Mouse (Mus musculus) hindbrain, embryonic 15.5 days (tissue): ENCODE results near the gene Hist1h4h. TPM values are rescaled to one million over a fixed set of nuclear protein-coding genes. Genes with fewer than 3 reads are reported as not detected.
A peak's percentile ranks its signal among the peaks of the same experiment; 100 is the strongest.

Source experiments
- ATAC-seq: fragments of 200-750 bp; cut with Nextera tagmentation; 2 replicates; pipeline ENCODE4 v1.8.0; 2017; ENCODE audit warnings: low read depth, moderate number of reproducible peaks, moderate TSS enrichment; ENCODE audit not compliant: low FRiP score
- H3K27ac ChIP-seq: fragments of 300-500 bp; sonication (generic); replicated peaks from 2 replicates; pipeline ENCODE4 v1.5.1; 2015; ENCODE audit warnings: mild to moderate bottlenecking, inconsistent platforms
- H3K27me3 ChIP-seq: fragments of 300-500 bp; sonication (generic); 2 replicates; pipeline ENCODE4 v1.6.1; 2015; ENCODE audit warnings: control low read depth, inconsistent platforms
- H3K36me3 ChIP-seq: fragments of 300-500 bp; sonication (generic); 2 replicates; pipeline ENCODE4 v1.6.1; 2015; ENCODE audit warnings: control low read depth, inconsistent platforms
- H3K4me1 ChIP-seq: fragments of 300-500 bp; sonication (generic); replicated peaks from 2 replicates; pipeline ENCODE4 v1.6.1; 2015; ENCODE audit warnings: control low read depth, inconsistent platforms
- H3K4me2 ChIP-seq: fragments of 300-500 bp; sonication (generic); 2 replicates; pipeline ENCODE4 v1.6.1; 2015; ENCODE audit warnings: moderate library complexity, mild to moderate bottlenecking, inconsistent platforms
- H3K4me3 ChIP-seq: fragments of 300-500 bp; sonication (generic); 2 replicates; pipeline ENCODE4 v1.5.1; 2015; ENCODE audit warnings: mild to moderate bottlenecking, inconsistent platforms
- H3K9ac ChIP-seq: fragments of 300-500 bp; sonication (generic); 2 replicates; pipeline ENCODE4 v1.6.1; 2015; ENCODE audit warnings: inconsistent platforms
- H3K9me3 ChIP-seq: fragments of 300-500 bp; sonication (generic); 2 replicates; pipeline ENCODE4 v1.6.1; 2016; ENCODE audit warnings: control low read depth, inconsistent platforms
- WGBS: fragments of 180-500 bp; shearing (Covaris S2); methylation state at CpG from one replicate; pipeline ENCODE4 v1.1.7; 2015; 5-methylcytosine and 5-hydroxymethylcytosine counted together
- polyA plus RNA-seq: library from polyadenylated mRNA; unstranded; fragments of >200 nt; fragmentation: Nextera tagmentation; extraction: Ambion mirVana; gene quantifications from 2 replicates; pipeline ENCODE4 v1.2.1, GENCODE M21; 2015

Hist1h4h gene
- polyA plus RNA-seq: 1.7 and 2.7 TPM in 2 replicates

GRCm38 (mm10) chr13:23530901-23531875 lies at the start of gene Hist1h4h:
TSS of gene Hist1h4h (plus strand) at chr13:23531050.
- H3K4me1 ChIP-seq: peaks cover 48% of the 10 kb centered on the region
- H3K4me2 ChIP-seq: peak within 1 kb of the TSS; percentile 89
- H3K36me3 ChIP-seq: no peaks in the 10 kb centered on the region
- WGBS: under 1% methylated on average over 60 of the region's 70 CpGs
- H3K27ac ChIP-seq: peak within 1 kb of the TSS; percentile 96
- ATAC-seq: peak; percentile 85
- no peaks in the 10 kb centered on the region for H3K27me3 ChIP-seq
- H3K9ac ChIP-seq: peak within 1 kb of the TSS; percentile 62
- H3K4me3 ChIP-seq: peak within 1 kb of the TSS; percentile 52
- no peaks in the 10 kb centered on the region for H3K9me3 ChIP-seq

GRCm38 (mm10) chr13:23483153-23483552 lies 47.7 kb upstream of the Hist1h4h start:
- Histone ChIP-seq H3K27me3 (no peaks in the 10 kb centered on the region), H3K27ac (no peak overlapping the region), H3K4me2 (no peak overlapping the region), H3K4me1 (no peaks in the 10 kb centered on the region), H3K36me3 (no peaks in the 10 kb centered on the region), H3K9ac (no peak overlapping the region), H3K4me3 (no peak overlapping the region), H3K9me3 (no peaks in the 10 kb centered on the region)
- 87% methylated on average over 2 of the region's 2 CpGs for WGBS
- no peak for ATAC-seq

- WGBS: 55% methylated on average over 5 of the region's 5 CpGs
- no peak for ATAC-seq
Observed at GRCm38 (mm10) chr13:23485271-23485670, 45.6 kb upstream of the Hist1h4h start.

GRCm38 (mm10) chr13:23488400-23489322 lies 42.2 kb upstream of the Hist1h4h start, which contains the start of gene Btn2a2:
TSS of gene Btn2a2 (minus strand) at chr13:23488857.
- H3K4me1 ChIP-seq: peaks cover 7% of the 10 kb centered on the region
- WGBS: 4% methylated on average over 13 of the region's 14 CpGs
- peak within 1 kb of the TSS; percentile 39 for H3K4me3 ChIP-seq
- no peaks in the 10 kb centered on the region for H3K36me3 ChIP-seq
- H3K9ac ChIP-seq: no peak within 1 kb of the TSS
- peak; percentile 97 for ATAC-seq
- H3K4me2 ChIP-seq: peak within 1 kb of the TSS; percentile 63
- no peaks in the 10 kb centered on the region for H3K27me3 ChIP-seq
- no peak within 1 kb of the TSS for H3K27ac ChIP-seq
- no peaks in the 10 kb centered on the region for H3K9me3 ChIP-seq

More at GRCm38 (mm10) chr13:23485271-23485670, 45.6 kb upstream of the Hist1h4h start:
- no peak overlapping the region for H3K27ac ChIP-seq
- no peaks in the 10 kb centered on the region for H3K27me3 ChIP-seq
- H3K4me3 ChIP-seq: no peak overlapping the region
- H3K4me1 ChIP-seq: 0 out of 2 replicates have a peak, but pooled peaks cover 2% of the 10 kb centered on the region
- H3K4me2 ChIP-seq: no peak overlapping the region
- H3K9me3 ChIP-seq: no peaks in the 10 kb centered on the region
- H3K36me3 ChIP-seq: no peaks in the 10 kb centered on the region
- H3K9ac ChIP-seq: no peak overlapping the region

GRCm38 (mm10) chr13:23490863-23491262 lies 40.0 kb upstream of the Hist1h4h start:
- Histone ChIP-seq H3K4me2 (no peak overlapping the region), H3K27me3 (no peaks in the 10 kb centered on the region), H3K9me3 (no peaks in the 10 kb centered on the region), H3K27ac (no peak overlapping the region), H3K36me3 (no peaks in the 10 kb centered on the region), H3K9ac (no peak overlapping the region), H3K4me1 (peaks cover 7% of the 10 kb centered on the region), H3K4me3 (no peak overlapping the region)
- ATAC-seq: no peak
- WGBS: 60% methylated on average over 1 of the region's 1 CpGs

- H3K9me3 ChIP-seq: no peaks in the 10 kb centered on the region
- 15% methylated on average over 1 of the region's 1 CpGs for WGBS
- no peak overlapping the region for H3K4me2 ChIP-seq
- no peak overlapping the region for H3K9ac ChIP-seq
- H3K36me3 ChIP-seq: no peaks in the 10 kb centered on the region
- H3K4me3 ChIP-seq: no peak overlapping the region
- peaks cover 7% of the 10 kb centered on the region for H3K4me1 ChIP-seq
- no peak for ATAC-seq
- no peaks in the 10 kb centered on the region for H3K27me3 ChIP-seq
- H3K27ac ChIP-seq: no peak overlapping the region
Observed at GRCm38 (mm10) chr13:23491263-23491662, 39.6 kb upstream of the Hist1h4h start.

GRCm38 (mm10) chr13:23491990-23492389 lies 38.9 kb upstream of the Hist1h4h start:
- no peak overlapping the region for H3K9ac ChIP-seq
- H3K27ac ChIP-seq: no peak overlapping the region
- no peaks in the 10 kb centered on the region for H3K36me3 ChIP-seq
- ATAC-seq: no peak
- H3K4me3 ChIP-seq: peak overlapping the region; percentile 21
- no peaks in the 10 kb centered on the region for H3K9me3 ChIP-seq
- peaks cover 7% of the 10 kb centered on the region for H3K4me1 ChIP-seq
- WGBS: 4% methylated on average over 14 of the region's 14 CpGs
- peaks cover 2% of the 10 kb centered on the region; the same call in 1 of the 2 replicates for H3K27me3 ChIP-seq
- peak overlapping the region; percentile 48 for H3K4me2 ChIP-seq

GRCm38 (mm10) chr13:23495526-23495925 lies 35.3 kb upstream of the Hist1h4h start:
- H3K36me3 ChIP-seq: no peaks in the 10 kb centered on the region
- H3K9ac ChIP-seq: no peak overlapping the region
- no peak overlapping the region for H3K27ac ChIP-seq
- peaks cover 18% of the 10 kb centered on the region for H3K27me3 ChIP-seq
- H3K4me3 ChIP-seq: no peak overlapping the region
- H3K4me2 ChIP-seq: no peak overlapping the region
- no peak for ATAC-seq
- 85% methylated on average over 6 of the region's 6 CpGs for WGBS
- no peaks in the 10 kb centered on the region for H3K9me3 ChIP-seq
- peaks cover 12% of the 10 kb centered on the region for H3K4me1 ChIP-seq

- ATAC-seq: no peak
- H3K4me3 ChIP-seq: peak overlapping the region; percentile 25
- peaks cover 21% of the 10 kb centered on the region for H3K27me3 ChIP-seq
- H3K9ac ChIP-seq: no peak overlapping the region
- no peaks in the 10 kb centered on the region for H3K9me3 ChIP-seq
- no peak overlapping the region for H3K27ac ChIP-seq
- peaks cover 8% of the 10 kb centered on the region; the same call in 1 of the 2 replicates for H3K4me1 ChIP-seq
- H3K36me3 ChIP-seq: no peaks in the 10 kb centered on the region
- WGBS: 6% methylated on average over 19 of the region's 19 CpGs
- peak overlapping the region; percentile 44 for H3K4me2 ChIP-seq
Observed at GRCm38 (mm10) chr13:23497656-23498321, 33.1 kb upstream of the Hist1h4h start.

GRCm38 (mm10) chr13:23498653-23499052 lies 32.2 kb upstream of the Hist1h4h start:
- peak overlapping the region; percentile 44 for H3K4me2 ChIP-seq
- H3K9me3 ChIP-seq: no peaks in the 10 kb centered on the region
- peaks cover 21% of the 10 kb centered on the region for H3K27me3 ChIP-seq
- 6% methylated on average over 10 of the region's 10 CpGs for WGBS
- H3K9ac ChIP-seq: no peak overlapping the region
- H3K36me3 ChIP-seq: no peaks in the 10 kb centered on the region
- H3K27ac ChIP-seq: no peak overlapping the region
- ATAC-seq: no peak
- peaks cover 8% of the 10 kb centered on the region; the same call in 1 of the 2 replicates for H3K4me1 ChIP-seq
- H3K4me3 ChIP-seq: peak overlapping the region; percentile 25

GRCm38 (mm10) chr13:23499943-23500342 lies 30.9 kb upstream of the Hist1h4h start:
- Histone ChIP-seq H3K36me3 (no peaks in the 10 kb centered on the region), H3K4me1 (peaks cover 8% of the 10 kb centered on the region; the same call in 1 of the 2 replicates), H3K9ac (no peak overlapping the region), H3K4me3 (no peak overlapping the region), H3K27me3 (peaks cover 21% of the 10 kb centered on the region), H3K4me2 (no peak overlapping the region), H3K27ac (no peak overlapping the region), H3K9me3 (no peaks in the 10 kb centered on the region)
- 6% methylated on average over 7 of the region's 7 CpGs for WGBS
- no peak for ATAC-seq
